Mouse (Mus musculus): ENCODE data around the gene Gstm1. TPM values are rescaled to one million over a fixed set of nuclear protein-coding genes. Genes with fewer than 3 reads are reported as not detected.

The Gstm1 gene
- polyA plus RNA-seq, 1 experiment from 2014 or later: 83.0 TPM

Other genes starting within 250 kb of the Gstm1 start
- gene Eps8l3, start 140.7 kb downstream of the Gstm1 start, polyA plus RNA-seq (2015; fragmentation: Nextera tagmentation; extraction: Ambion mirVana): not detected in 2 replicates
- gene Gstm5, start 122.2 kb downstream of the Gstm1 start, polyA plus RNA-seq (2015; fragmentation: Nextera tagmentation; extraction: Ambion mirVana): 106 and 109 TPM in 2 replicates
- gene Gstm7, start 86.2 kb downstream of the Gstm1 start, polyA plus RNA-seq (2015; fragmentation: Nextera tagmentation; extraction: Ambion mirVana): 11.0 and 12.3 TPM in 2 replicates
- gene Gstm6, start 74.2 kb downstream of the Gstm1 start, polyA plus RNA-seq (2015; fragmentation: Nextera tagmentation; extraction: Ambion mirVana): 3.9 and 4.1 TPM in 2 replicates
- gene Gstm3, start 48.7 kb downstream of the Gstm1 start, polyA plus RNA-seq (2015; fragmentation: Nextera tagmentation; extraction: Ambion mirVana): 0.11 and 0.44 TPM in 2 replicates
- gene Gstm2, start 31.5 kb downstream of the Gstm1 start, polyA plus RNA-seq (2015; fragmentation: Nextera tagmentation; extraction: Ambion mirVana): 166 and 173 TPM in 2 replicates
- gene Gstm4, start 26.9 kb upstream of the Gstm1 start, polyA plus RNA-seq (2015; fragmentation: Nextera tagmentation; extraction: Ambion mirVana): 17.6 and 18.6 TPM in 2 replicates
- gene Ampd2, start 68.7 kb upstream of the Gstm1 start, polyA plus RNA-seq (2015; fragmentation: Nextera tagmentation; extraction: Ambion mirVana): 34.5 and 38.5 TPM in 2 replicates
- 0.80 and 1.6 TPM in 2 replicates for gene Gnat2, start 74.8 kb upstream of the Gstm1 start, polyA plus RNA-seq (2015; fragmentation: Nextera tagmentation; extraction: Ambion mirVana)
- gene Gnai3, start 128.2 kb upstream of the Gstm1 start, polyA plus RNA-seq (2015; fragmentation: Nextera tagmentation; extraction: Ambion mirVana): 151 and 162 TPM in 2 replicates
- 0.04 TPM in 1 of 2 replicates, not detected in the other for gene Gpr61, start 136.9 kb upstream of the Gstm1 start, polyA plus RNA-seq (2015; fragmentation: Nextera tagmentation; extraction: Ambion mirVana)
- gene Amigo1, start 168.4 kb upstream of the Gstm1 start, polyA plus RNA-seq (2015; fragmentation: Nextera tagmentation; extraction: Ambion mirVana): 2.3 and 2.4 TPM in 2 replicates
- gene Cyb561d1, start 183.2 kb upstream of the Gstm1 start, polyA plus RNA-seq (2015; fragmentation: Nextera tagmentation; extraction: Ambion mirVana): 3.1 and 3.4 TPM in 2 replicates
- gene Atxn7l2, start 193.0 kb upstream of the Gstm1 start, polyA plus RNA-seq (2015; fragmentation: Nextera tagmentation; extraction: Ambion mirVana): 12.9 and 13.4 TPM in 2 replicates
- 0.46 and 1.1 TPM in 2 replicates for gene Sypl2, start 208.7 kb upstream of the Gstm1 start, polyA plus RNA-seq (2015; fragmentation: Nextera tagmentation; extraction: Ambion mirVana)
- gene Psma5, start 239.0 kb upstream of the Gstm1 start, polyA plus RNA-seq (2015; fragmentation: Nextera tagmentation; extraction: Ambion mirVana): 254 and 275 TPM in 2 replicates

All from lung, embryonic 16.5 days (tissue).